Mouse (Mus musculus) embryonic fibroblast, embryonic 13.5 days (primary cell): ENCODE data around the gene Guk1.

Experiments used
- CTCF ChIP-seq: IDR thresholded peaks from 2 replicates; pipeline ENCODE4 v1.5.1; 2011; ENCODE audit warnings: mild to moderate bottlenecking, control low read depth, low read length, moderate library complexity, borderline replicate concordance; ENCODE audit not compliant: insufficient read depth
- POLR2A ChIP-seq: IDR thresholded peaks from 2 replicates; pipeline ENCODE4 v1.6.1; 2011; ENCODE audit warnings: low read depth, mild to moderate bottlenecking, control low read depth, low read length, moderate library complexity

- TF ChIP-seq CTCF, result no peak
- TF ChIP-seq POLR2A, result no peak
Observed at GRCm38 (mm10) chr11:59149302-59149701, 42.7 kb downstream of the Guk1 start.
